Mouse (Mus musculus) 3134 (cell line): Measurements from ENCODE around the gene Btrc.

Source experiments
- DNase-seq: peaks from one replicate; pipeline ENCODE4 v3.0.0-alpha.2; 2011; ENCODE audit warnings: low spot score; ENCODE audit not compliant: insufficient read length; ENCODE audit errors: extremely low read depth

Btrc gene

GRCm38 (mm10) chr19:45529294-45529693 lies 165.8 kb downstream of the Btrc start:
- DNase-seq, result no peak

DNA sequence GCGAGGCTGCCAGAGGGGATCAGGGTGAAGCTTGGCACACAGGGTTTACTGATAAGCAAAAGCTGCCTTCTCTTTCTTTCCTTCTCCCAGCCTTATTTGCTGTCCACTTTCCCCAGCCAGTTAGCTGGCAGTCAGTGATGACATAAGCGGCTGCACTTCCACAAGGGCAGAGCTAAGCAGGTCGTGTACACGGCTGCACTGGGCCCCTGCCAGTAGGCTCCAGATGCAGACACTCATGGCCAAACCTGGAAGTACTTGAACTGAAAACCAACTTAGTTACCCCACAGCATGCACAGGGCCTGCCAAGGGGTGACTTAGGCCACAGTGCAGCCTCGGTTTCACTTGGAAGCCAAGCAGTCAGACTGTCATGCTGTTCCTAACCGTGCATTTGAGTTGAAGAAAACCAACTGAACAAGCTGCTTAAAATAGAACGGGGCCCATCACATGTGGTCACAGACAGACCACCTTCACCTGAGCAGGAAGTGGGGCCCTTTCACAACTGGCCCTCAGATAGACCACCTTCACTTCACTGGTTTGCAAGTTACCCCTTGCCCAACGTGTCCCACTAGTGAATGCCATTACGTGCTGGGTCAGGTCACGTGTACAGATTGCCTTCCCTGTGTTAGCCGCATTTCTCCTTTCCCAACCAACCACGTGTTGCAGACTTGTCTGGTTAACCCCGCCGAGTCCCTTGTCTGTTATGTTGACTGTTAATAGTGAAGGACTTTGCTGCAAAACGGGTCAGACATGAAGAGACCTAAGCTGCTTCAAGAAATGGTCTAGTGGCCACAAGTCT lies 166.9 kb downstream of the Btrc start:
- DNase-seq, result no peak

DNA sequence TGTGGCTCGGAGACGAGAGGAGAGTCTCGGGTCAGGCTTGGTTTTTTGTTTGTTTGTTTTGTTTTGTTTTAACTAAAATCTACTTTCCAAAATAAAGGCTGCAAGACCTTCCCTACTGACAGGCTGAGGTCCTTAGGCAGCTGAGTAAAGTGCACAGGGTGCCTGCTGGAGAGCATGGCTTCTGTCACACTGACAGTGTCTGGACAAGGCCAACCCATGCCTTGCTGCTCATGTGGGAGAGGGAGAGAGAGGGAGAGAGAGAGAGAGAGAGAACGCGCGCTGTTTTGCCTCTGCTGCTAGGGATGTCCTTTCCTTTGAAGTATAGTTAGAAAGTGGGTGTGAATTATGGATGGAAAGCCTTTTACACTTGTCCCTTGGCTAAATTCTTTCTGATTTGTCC lies 168.0 kb downstream of the Btrc start:
- DNase-seq, result no peak

GRCm38 (mm10) chr19:45533617-45534016 lies 170.1 kb downstream of the Btrc start:
- no peak for DNase-seq

GRCm38 (mm10) chr19:45535214-45535735 lies 171.7 kb downstream of the Btrc start:
- DNase-seq, result no peak

- no peak for DNase-seq
Observed at GRCm38 (mm10) chr19:45535929-45536328, 172.4 kb downstream of the Btrc start.

- no peak for DNase-seq
Observed at GRCm38 (mm10) chr19:45537505-45537904, 174.0 kb downstream of the Btrc start.

- DNase-seq, result no peak
Observed at GRCm38 (mm10) chr19:45540657-45541408, 177.3 kb downstream of the Btrc start.

GRCm38 (mm10) chr19:45541409-45542041 lies 178.0 kb downstream of the Btrc start:
- DNase-seq, result no peak

GRCm38 (mm10) chr19:45542061-45542460 lies 178.5 kb downstream of the Btrc start:
- DNase-seq, result no peak

GRCm38 (mm10) chr19:45544152-45544924 lies 180.8 kb downstream of the Btrc start:
- no peak for DNase-seq

DNA sequence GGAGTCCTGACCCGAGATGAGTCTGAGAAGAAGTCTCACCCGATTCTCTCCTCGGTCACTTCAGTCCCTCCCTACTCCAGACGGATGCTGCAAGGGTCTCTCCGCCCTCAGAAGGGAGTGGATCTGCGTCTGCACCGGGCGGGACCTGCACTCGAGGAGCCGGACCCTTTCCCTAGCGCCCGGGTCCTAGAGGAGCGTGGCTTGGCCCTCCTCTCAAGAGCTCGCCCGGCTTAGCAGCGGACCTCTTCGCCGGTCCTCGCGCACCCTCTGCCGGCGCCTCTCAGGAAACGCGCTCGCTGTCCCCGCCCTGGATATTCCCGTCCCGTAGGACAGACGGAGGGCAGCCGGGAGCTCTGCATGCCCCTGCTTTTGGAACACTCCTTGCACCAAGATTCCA lies 181.4 kb downstream of the Btrc start:
- peak; percentile 74 for DNase-seq

- peak; percentile 42 for DNase-seq
Observed at GRCm38 (mm10) chr19:45548196-45548595, 184.7 kb downstream of the Btrc start.

GRCm38 (mm10) chr19:45549128-45549915 lies 185.8 kb downstream of the Btrc start:
- DNase-seq, result no peak

DNA sequence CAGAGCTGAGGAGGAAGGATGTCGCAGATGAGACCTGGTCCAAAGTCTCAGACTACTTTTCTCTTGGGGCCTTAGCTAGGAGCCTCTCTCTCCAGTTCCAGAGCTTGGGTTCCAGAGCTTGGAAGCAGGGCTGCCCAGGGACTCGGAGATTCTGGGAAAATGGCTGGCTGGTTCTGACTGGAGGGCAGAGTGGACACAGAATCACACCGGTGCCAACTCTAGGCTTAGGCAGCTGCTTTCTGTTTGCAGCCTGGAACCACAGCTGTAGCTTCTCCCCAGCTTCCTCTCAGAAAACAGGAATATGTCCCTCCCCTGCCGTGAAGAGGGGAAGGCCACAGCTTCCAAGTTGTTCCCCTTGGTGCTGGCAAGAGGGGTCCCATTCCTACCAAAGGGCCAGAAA lies 186.4 kb downstream of the Btrc start:
- no peak for DNase-seq

DNA sequence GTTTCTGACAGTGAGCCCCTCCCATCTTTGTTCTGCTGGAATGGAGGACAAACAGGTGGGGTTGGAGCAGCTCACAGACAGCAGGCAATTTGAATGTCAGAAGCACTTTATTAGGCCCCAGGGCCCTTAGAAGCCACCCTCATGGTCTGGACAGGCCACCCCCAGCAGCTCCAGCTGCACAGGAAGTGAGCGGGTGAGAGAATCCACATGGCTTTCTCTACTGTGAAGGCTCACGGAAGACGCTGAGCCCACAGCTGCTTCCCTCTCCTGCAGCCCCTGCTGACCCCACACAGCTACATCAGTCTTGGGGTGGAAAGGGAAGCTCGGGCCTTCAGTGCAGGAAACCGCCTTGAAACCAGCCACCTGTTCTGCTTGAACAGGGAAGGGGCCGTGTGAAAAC lies 188.7 kb downstream of the Btrc start:
- no peak for DNase-seq

- no peak for DNase-seq
Observed at GRCm38 (mm10) chr19:45554136-45554535, 190.6 kb downstream of the Btrc start.

DNA sequence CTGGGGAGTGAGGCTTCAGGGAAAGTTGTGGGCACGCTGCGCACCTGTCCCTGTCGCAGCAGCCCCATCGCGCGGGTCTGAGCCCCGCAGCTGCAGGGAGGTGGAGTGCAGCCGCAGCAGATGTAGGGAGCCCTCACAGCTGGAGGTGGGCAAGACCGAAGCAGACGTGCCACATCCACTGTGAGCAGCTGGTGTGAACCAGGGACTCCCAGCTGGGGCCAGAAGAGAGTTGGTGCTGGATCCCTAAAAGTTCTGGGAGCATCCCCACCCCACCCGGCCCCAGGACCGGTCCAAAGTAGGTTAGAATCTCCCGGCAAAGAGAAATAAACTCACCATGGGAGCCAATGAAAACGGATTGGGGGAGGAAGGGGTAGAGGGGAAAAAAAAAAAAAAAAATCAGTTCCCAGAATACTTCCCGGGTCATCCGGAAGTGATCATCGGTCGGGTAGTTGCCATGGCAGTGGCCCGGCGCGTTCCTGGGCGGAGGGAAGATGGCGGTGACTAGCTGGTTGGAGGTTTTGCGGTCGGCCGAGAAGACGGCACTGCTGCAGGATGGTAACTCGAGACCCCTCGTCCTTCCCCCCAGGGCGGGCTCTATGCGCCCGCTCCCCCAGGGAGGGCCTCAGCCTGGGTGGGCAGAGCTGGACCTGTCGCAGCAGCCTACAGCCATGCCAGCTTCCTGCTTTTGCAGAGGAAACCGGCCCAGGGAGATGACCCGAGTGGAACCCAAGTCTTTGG lies 196.8 kb downstream of the Btrc start, which contains the start of the genes Poll and Gm17018:
Gene Poll (minus strand): TSS at position 379 of the 738 bp plus-strand sequence.
Gene Gm17018 (plus strand): TSS at position 463 of the 738 bp plus-strand sequence.
- peak; percentile 85 for DNase-seq
